Mouse (Mus musculus): ENCODE measurements at regions not wholly inside any gene's neighbourhood (a gene's known extent, or its start where the extent isn't known, plus 50 kb on each side); places are given as distances from the start of the nearest gene placed in this dataset.

- DNase-seq (ENCODE audit: low read depth, low spot score): peak; percentile 7
Observed at GRCm38 (mm10) chr9:71358961-71359360, 126.8 kb downstream of the Polr2m start.

GRCm38 (mm10) chr9:71355721-71356120, 130.0 kb downstream of the Polr2m start:
- DNase-seq (ENCODE audit: low read depth, low spot score): no peak

Measured in CD4-positive helper T cell, adult 2 months (primary cell).